Mouse (Mus musculus) left cerebral cortex, postnatal 14 days (tissue): ENCODE results near the gene Sez6l2. TPM values are rescaled to one million over a fixed set of nuclear protein-coding genes. Genes with fewer than 3 reads are reported as not detected.

Experiments
- DNase-seq, 2 experiments: peaks; one replicate each; pipeline ENCODE4 v3.0.0; 2021 to 2022; ENCODE audit warnings: low spot score in 2 of 2, mixed read lengths in 1 of 2
- intact Hi-C: fragments of 180-260 bp; cut with DNase I; formaldehyde crosslinking; loops from one replicate; pipeline ENCODE4 v1.15.1; 2025
- total RNA-seq, 2 experiments: library from RNA; stranded (reverse); gene quantifications; 2 replicates each; pipeline ENCODE4 v1.2.3; 2021

Gene Sez6l2
- total RNA-seq, 2 experiments from 2014 or later: 335 to 339 TPM

DNA sequence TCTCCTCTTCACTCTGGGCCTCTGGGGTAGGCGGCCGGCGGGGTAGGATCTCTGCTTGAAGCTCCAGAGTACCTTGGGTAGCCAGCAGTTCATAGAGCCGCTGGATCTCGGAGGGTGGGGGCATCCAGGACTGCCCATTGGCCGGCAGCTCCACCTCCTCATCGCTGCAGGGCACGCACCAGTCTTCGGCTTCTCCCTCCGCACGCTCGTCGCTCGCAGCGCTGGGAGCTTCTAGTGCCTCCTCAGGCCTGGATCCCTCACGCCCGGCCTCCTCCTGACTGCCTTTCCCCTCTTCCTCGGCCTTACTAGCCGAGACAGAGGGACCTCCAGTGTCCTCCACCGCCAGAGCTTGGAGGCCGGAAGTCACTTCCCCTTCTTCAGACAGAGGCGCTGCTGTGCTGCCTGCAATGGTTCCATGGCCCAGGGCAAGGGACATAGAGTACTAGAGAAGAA is 66.1 kb downstream of the Sez6l2 start:
- intact Hi-C loops: loop anchor here (2.0 to 5.0 kb wide), 3 partner anchors 39 to 88 kb away; partner anchors contain the start of genes Asphd1, Cdipt and Cdiptos
- no peak for DNase-seq

DNA sequence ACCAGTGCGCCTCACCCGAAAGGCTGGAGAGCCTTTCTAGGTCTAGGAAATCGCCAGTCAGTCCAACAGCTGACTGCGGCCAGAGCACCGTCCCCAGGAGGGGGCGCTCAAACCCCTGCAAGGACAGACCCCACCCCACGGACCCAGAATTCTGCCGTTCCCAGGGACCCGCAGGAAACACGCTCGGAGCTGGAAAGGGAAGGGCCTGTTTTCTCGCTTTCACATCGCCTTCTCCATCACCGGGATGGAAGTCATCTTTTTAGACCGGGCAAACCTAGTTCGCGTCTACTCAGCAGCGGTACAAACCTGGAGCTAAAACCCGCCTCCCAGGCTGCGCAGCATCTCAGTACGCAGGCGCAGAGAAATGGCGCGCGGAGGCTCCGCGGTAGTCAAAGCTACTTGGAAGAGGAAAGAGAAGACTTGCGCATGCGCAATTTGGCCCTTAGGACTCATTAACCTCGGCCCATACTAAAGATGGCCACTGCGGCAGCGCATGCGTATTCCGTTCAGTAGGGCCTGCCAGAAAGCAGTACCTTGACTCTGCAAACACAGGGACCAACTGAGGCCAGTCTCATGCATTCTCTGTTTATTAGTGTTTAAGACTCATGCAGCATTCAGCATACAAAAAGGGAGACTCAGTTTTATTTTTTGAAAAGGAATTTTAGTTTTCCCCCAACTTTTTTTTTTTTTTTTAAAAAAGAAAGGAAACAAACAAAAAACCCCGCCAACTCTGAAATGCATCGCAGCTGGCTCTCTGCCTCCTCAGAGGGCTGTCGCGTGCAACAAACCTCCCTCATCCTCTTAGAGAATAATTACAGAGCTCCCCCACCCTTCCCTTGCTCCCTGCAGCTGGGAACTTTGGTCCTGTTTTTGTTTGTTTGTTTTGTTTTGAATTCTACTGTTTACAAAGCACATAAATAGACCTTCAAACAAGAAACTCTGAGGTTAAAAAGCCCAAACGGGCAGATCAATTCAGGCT is 66.9 kb downstream of the Sez6l2 start, which contains the start of gene Pagr1a:
Pagr1a (minus strand) TSS at position 382 of the 979 bp plus-strand sequence.
- peak; percentile 99 for DNase-seq
- intact Hi-C loops: loop anchor here (2.0 to 5.0 kb wide), 3 partner anchors 40 to 88 kb away; partner anchors contain the start of genes Asphd1, Cdipt and Cdiptos

DNA sequence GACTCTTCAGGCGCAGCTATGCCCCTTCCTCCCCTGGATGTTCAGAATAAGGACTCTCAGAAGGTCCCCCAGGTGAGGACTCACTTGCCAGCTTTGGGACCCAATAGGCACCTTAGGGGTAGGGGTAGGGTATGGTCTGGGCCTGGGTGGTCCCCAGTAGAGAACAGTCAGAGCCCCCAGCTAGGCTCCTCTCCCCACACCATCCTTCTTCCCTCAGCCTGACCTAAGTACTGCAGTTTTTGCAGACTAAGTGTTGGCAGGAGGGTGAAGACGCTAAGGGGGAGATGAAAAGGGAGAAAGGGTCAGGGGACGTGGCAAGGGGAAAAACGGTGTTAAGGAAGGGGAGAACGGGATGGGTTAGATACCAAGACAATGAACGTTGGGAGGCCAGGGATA is 67.6 kb downstream of the Sez6l2 start:
- DNase-seq: no peak
- intact Hi-C loops: loop anchor here (2.0 to 5.0 kb wide), 3 partner anchors 41 to 87 kb away; partner anchors contain the start of genes Asphd1, Cdipt and Cdiptos

DNA sequence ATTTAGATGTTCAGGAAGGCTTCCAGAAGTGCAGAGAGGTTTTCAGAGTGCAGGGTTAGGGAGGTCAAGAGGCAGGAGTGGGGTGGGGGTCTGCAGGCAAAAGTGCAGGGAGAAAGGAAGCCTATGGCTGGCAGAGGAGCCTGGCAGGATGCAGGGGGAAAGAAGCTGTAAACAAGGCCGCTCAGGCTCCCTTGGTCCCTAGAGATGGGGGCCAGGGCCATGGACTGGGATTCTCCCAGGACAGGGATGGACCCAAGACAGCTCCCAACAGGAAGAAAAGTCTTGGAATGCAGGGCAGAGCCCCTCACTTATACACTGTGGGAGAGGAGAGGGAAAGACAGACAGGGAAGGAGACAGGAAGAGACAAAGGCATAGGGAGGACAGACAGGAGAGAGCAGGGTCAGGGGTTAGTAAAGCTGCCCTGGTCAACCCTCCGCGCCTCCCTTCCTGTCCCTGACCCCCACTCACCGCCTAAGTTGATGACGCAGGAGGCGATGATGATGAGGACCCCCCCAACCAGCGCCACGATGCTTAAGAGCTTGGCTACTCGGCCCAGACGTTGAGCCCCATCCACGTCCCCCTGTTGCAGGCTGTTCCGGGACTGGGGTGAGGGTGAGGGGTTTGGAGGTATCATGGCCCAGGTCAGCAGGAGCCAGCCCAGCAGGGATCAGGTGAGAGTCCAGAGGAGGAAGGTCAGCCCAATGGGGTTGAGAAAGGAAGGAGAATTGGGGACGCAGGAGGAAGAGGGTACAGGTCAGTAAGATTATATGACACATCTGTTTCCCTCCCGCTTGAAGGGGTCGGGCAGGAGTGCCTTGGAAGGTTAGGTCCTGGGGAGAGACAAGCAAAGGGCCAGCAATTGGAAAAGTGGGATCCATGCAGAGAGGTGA is 68.3 kb downstream of the Sez6l2 start:
- DNase-seq: no peak
- intact Hi-C loops: loop anchor here (5.0 kb wide), 2 partner anchors 41 to 71 kb away; partner anchors contain the start of genes Asphd1, Cdipt and Cdiptos

DNA sequence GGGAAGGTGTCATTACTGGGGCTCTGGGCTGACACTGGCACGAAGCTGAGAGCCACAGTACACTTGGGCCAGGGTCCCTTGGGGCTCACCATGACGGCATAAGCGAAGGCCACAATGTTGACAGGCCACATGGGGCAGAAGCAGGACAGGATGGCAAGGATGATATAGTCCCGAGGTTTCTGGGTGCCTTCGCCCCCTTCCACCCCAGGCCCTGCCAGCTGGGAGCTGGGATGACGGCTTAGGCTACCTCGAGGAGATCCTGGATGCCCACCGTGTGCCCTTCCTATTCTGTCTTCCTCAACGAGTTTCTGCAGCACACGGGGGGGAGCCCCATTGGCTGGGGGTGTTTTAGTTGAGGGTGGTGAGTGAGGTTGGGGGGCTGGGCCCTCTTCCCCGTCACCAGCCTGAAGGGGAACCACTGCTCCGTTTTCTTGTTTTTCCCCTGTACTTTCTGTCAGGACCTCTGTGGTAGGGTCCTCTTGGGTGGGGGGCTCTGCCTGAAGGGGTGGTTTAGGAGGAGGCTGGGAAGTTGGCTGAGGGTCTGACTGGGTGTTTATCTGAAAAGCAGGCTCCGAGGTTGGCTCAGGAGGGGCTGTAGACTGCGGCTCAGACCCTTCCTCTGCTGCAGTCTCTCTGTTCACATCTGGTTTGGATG is 69.1 kb downstream of the Sez6l2 start:
- DNase-seq: no peak
- intact Hi-C loops: loop anchor here (5.0 kb wide), 2 partner anchors 42 to 72 kb away; partner anchors contain the start of genes Asphd1, Cdipt and Cdiptos

DNA sequence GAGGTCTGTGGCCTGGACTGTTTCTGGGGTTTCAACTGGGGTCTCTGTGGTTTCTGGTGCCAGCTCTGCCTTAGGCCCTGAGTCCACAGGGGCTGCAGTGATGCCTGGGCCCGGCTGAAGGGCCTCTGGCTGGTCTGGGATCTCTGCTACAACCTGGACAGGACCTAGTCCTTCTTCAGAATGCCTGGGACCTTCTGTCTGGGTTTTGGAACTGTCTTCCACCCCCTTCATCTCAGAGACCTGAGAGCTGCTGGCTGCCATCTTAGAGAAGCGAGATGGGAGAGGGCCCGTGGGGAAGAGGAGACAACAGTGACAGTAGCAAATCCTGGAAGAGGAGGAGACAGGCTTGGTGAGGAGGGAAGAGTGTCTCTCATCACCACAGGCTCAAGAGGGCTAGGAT is 69.7 kb downstream of the Sez6l2 start:
- intact Hi-C loops: no loop called here
- no peak for DNase-seq

Other genes starting within 250 kb of the Sez6l2 start
- gene Coro1a, start 242.8 kb upstream of the Sez6l2 start, total RNA-seq: 100 to 1,000 TPM; 173 to 185 TPM
- gene Mapk3, start 191.0 kb upstream of the Sez6l2 start, total RNA-seq: 100 to 1,000 TPM; 209 to 214 TPM
- gene Gdpd3, start 184.2 kb upstream of the Sez6l2 start, total RNA-seq: 1 to 10 TPM; 2.0 to 2.5 TPM
- 100 to 1,000 TPM; 247 to 269 TPM for gene Ypel3, start 173.6 kb upstream of the Sez6l2 start, total RNA-seq
- gene Tbx6, start 169.1 kb upstream of the Sez6l2 start, total RNA-seq: under 1 TPM; 0.51 to 0.92 TPM
- 10 to 100 TPM; 48.9 to 49.6 TPM for gene Ppp4c, start 158.1 kb upstream of the Sez6l2 start, total RNA-seq
- 100 to 1,000 TPM; 117 to 118 TPM for gene Fam57b, start 152.9 kb upstream of the Sez6l2 start, total RNA-seq
- not detected for gene 4930451I11Rik, start 118.9 kb upstream of the Sez6l2 start, total RNA-seq
- 10 to 100 TPM; 54.8 to 62.4 TPM for gene Doc2a, start 103.1 kb upstream of the Sez6l2 start, total RNA-seq
- 10 to 100 TPM; 30.2 to 32.1 TPM for gene Hirip3, start 88.6 kb upstream of the Sez6l2 start, total RNA-seq
- gene Ino80e, start 88.2 kb upstream of the Sez6l2 start, total RNA-seq: 10 to 100 TPM; 51.8 to 52.2 TPM
- gene Taok2, start 65.9 kb upstream of the Sez6l2 start, total RNA-seq: 100 to 1,000 TPM; 163 to 169 TPM
- 10 to 100 TPM; 21.1 to 23.7 TPM for gene Tmem219, start 27.6 kb upstream of the Sez6l2 start, total RNA-seq
- gene Kctd13, start 21.7 kb upstream of the Sez6l2 start, total RNA-seq: 100 to 1,000 TPM; 144 to 151 TPM
- 10 to 100 TPM; 49.1 to 52.0 TPM for gene Asphd1, start 981 bp upstream of the Sez6l2 start, total RNA-seq
- gene Cdipt, start 25.4 kb downstream of the Sez6l2 start, total RNA-seq: 100 to 1,000 TPM; 187 to 196 TPM
- gene Cdiptos, start 25.5 kb downstream of the Sez6l2 start, total RNA-seq: under 1 TPM in 1 of 2 experiments, not detected in 1; 0.42 TPM
- gene Mvp, start 64.1 kb downstream of the Sez6l2 start, total RNA-seq: 1 to 10 TPM; 4.9 to 5.1 TPM
- not detected for gene Pagr1b, start 65.9 kb downstream of the Sez6l2 start, total RNA-seq
- 10 to 100 TPM; 14.5 to 19.3 TPM for gene Pagr1a, start 66.8 kb downstream of the Sez6l2 start, total RNA-seq
- 10 to 100 TPM; 33.6 to 43.7 TPM for gene Gm42742, start 70.5 kb downstream of the Sez6l2 start, total RNA-seq
- 100 to 1,000 TPM; 165 to 186 TPM for gene Prrt2, start 70.6 kb downstream of the Sez6l2 start, total RNA-seq
- gene Maz, start 76.5 kb downstream of the Sez6l2 start, total RNA-seq: 100 to 1,000 TPM; 260 to 271 TPM
- gene Kif22, start 91.9 kb downstream of the Sez6l2 start, total RNA-seq: 10 to 100 TPM in 1 of 2 experiments, 1 to 10 TPM in 1; 9.6 to 10.4 TPM
- gene Zg16, start 136.8 kb downstream of the Sez6l2 start, total RNA-seq: not detected
- gene AI467606, start 140.8 kb downstream of the Sez6l2 start, total RNA-seq: 1 to 10 TPM; 1.3 to 1.6 TPM
- gene Qprt, start 171.7 kb downstream of the Sez6l2 start, total RNA-seq: under 1 TPM in 1 of 2 experiments, not detected in 1; 0.25 TPM
- gene Spn, start 187.3 kb downstream of the Sez6l2 start, total RNA-seq: under 1 TPM in 1 of 2 experiments, not detected in 1; 0.11 TPM
- 10 to 100 TPM; 73.9 to 84.5 TPM for gene Cd2bp2, start 245.5 kb downstream of the Sez6l2 start, total RNA-seq